7 mouse cellular contexts compared by ENCODE assay signal in genomic region chr10:121315321-121316283, GRCm38 (mm10). TPM values are rescaled to one million over a fixed set of nuclear protein-coding genes. Genes with fewer than 3 reads are reported as not detected.
DNase-seq lines count a peak whose midpoint lies in the region; ATAC-seq and TF ChIP-seq lines count a peak whose summit lies in the region.

No protein-coding gene starts in this region.

- peaks cover 4% of the 10 kb centered on the region; the same call in 1 of the 2 replicates for H3K9me3 ChIP-seq in heart, embryonic 14.5 days (ENCODE audit: control insufficient read depth, low read length)
- no peaks in the 10 kb centered on the region for H3K9me3 ChIP-seq in limb, embryonic 15.5 days

- peaks cover 10% of the 10 kb centered on the region for H3K4me1 ChIP-seq in spleen, adult 2 months (ENCODE audit: control insufficient read depth, insufficient read depth, insufficient read length)
- peaks cover 4 to 8% of the 10 kb centered on the region in 2 experiments; a peak in 3 of 4 replicates for H3K4me1 ChIP-seq in heart, embryonic 14.5 days (ENCODE audit: control insufficient read depth in 2 of 2, insufficient read depth in 2 of 2, low read length in 2 of 2)
- peaks cover 14% of the 10 kb centered on the region for H3K4me1 ChIP-seq in limb, embryonic 15.5 days

- peak overlapping the region; percentile 63 for H3K27ac ChIP-seq in spleen, adult 2 months (ENCODE audit: insufficient read depth, low read length)
- H3K27ac ChIP-seq in heart, embryonic 14.5 days (replicated peaks in 1 of 2; ENCODE audit: control insufficient read depth in 1 of 2, insufficient read depth in 1 of 2, low read depth in 2 of 2, low read length in 2 of 2), result no peak overlapping the region
- H3K27ac ChIP-seq in limb, embryonic 15.5 days, result no peak overlapping the region

- DNase-seq in spleen, adult 2 months (ENCODE audit: low read depth in 1 of 2, low spot score in 2 of 2), result no peak
- no peak for DNase-seq in spleen, postnatal 14 days (ENCODE audit: low spot score in 2 of 2)
- DNase-seq in urinary bladder, postnatal 25 days (ENCODE audit: low spot score), result no peak
- DNase-seq in spleen, adult 18-20 months, result no peak
- DNase-seq in cerebellum, adult 18-20 months, result no peak

- no peaks in the 10 kb centered on the region for H3K36me3 ChIP-seq in spleen, adult 2 months (ENCODE audit: control insufficient read depth, insufficient read depth, low read length)
- H3K36me3 ChIP-seq in heart, embryonic 14.5 days (ENCODE audit: control insufficient read depth, insufficient read depth, low read length), result no peaks in the 10 kb centered on the region
- H3K36me3 ChIP-seq in limb, embryonic 15.5 days, result no peaks in the 10 kb centered on the region

- H3K4me2 ChIP-seq in heart, embryonic 14.5 days (ENCODE audit: low read length), result peak overlapping the region; percentile 43
- H3K4me2 ChIP-seq in limb, embryonic 15.5 days, result peak overlapping the region; percentile 30

- no peak overlapping the region; the same call in 1 of the 2 replicates for H3K9ac ChIP-seq in heart, embryonic 14.5 days (ENCODE audit: low read length)
- H3K9ac ChIP-seq in limb, embryonic 15.5 days, result no peak overlapping the region

- TF ChIP-seq CTCF in spleen, adult 2 months (IDR thresholded peaks at IDR 0.05; ENCODE audit: extremely low read depth, insufficient read depth, insufficient read length, insufficient replicate concordance), result no peak

- H3K4me3 ChIP-seq in spleen, adult 2 months (ENCODE audit: extremely low read depth, insufficient read depth, insufficient read length), result peak overlapping the region; percentile 31; the same call in 1 of the 2 replicates
- H3K4me3 ChIP-seq in heart, embryonic 14.5 days (ENCODE audit: control insufficient read depth in 1 of 2, insufficient read depth in 1 of 2, low read depth in 1 of 2, low read length in 2 of 2), result no peak overlapping the region
- H3K4me3 ChIP-seq in limb, embryonic 15.5 days, result no peak overlapping the region

- 21% methylated on average over 27 of the region's 27 CpGs for WGBS in spleen, adult 2 months
- 37% methylated on average over 27 of the region's 27 CpGs for WGBS in heart, embryonic 14.5 days
- 26% methylated on average over 27 of the region's 27 CpGs for WGBS in limb, embryonic 15.5 days

- no peak for TF ChIP-seq POLR2A in spleen, adult 2 months (IDR thresholded peaks at IDR 0.05; ENCODE audit: low read depth, low read length)

- peaks cover 2% of the 10 kb centered on the region; the same call in 1 of the 2 replicates for H3K27me3 ChIP-seq in spleen, adult 2 months (ENCODE audit: control insufficient read depth, insufficient read depth, low read length)
- H3K27me3 ChIP-seq in heart, embryonic 14.5 days (ENCODE audit: control insufficient read depth, insufficient read depth, low read length), result peaks cover 21% of the 10 kb centered on the region
- peaks cover 27% of the 10 kb centered on the region for H3K27me3 ChIP-seq in limb, embryonic 15.5 days

- no peak for ATAC-seq in heart, embryonic 14.5 days (ENCODE audit: insufficient number of reproducible peaks, insufficient read depth, low FRiP score, low read depth)
- no peak for ATAC-seq in limb, embryonic 15.5 days (ENCODE audit: insufficient number of reproducible peaks, low FRiP score, low TSS enrichment, low read depth)

RNA-seq across cellular contexts. Expression of gene Tbc1d30, which starts 35.5 kb away (rescaled TPM):
- polyA plus RNA-seq in spleen, adult 2 months (2012; rRNA removed), result 0.78 and 1.3 TPM in 2 replicates
- polyA plus RNA-seq in heart, embryonic 14.5 days (2014; fragmentation: Nextera tagmentation; extraction: Ambion mirVana), result 2.1 and 2.4 TPM in 2 replicates
- 1.1 TPM in 2 replicates for polyA plus RNA-seq in limb, embryonic 15.5 days (2015; fragmentation: Nextera tagmentation; extraction: Ambion mirVana)

RNA-seq across cellular contexts. Expression of gene Gns, which starts 49.3 kb away (rescaled TPM):
- polyA plus RNA-seq in spleen, adult 2 months (2012; rRNA removed), result 66.8 and 181 TPM in 2 replicates
- polyA plus RNA-seq in heart, embryonic 14.5 days (2014; fragmentation: Nextera tagmentation; extraction: Ambion mirVana), result 39.0 and 40.8 TPM in 2 replicates
- 46.0 and 47.6 TPM in 2 replicates for polyA plus RNA-seq in limb, embryonic 15.5 days (2015; fragmentation: Nextera tagmentation; extraction: Ambion mirVana)
